Mouse (Mus musculus): ENCODE results near the gene Olfr1197.

Olfr1197 gene

DNA sequence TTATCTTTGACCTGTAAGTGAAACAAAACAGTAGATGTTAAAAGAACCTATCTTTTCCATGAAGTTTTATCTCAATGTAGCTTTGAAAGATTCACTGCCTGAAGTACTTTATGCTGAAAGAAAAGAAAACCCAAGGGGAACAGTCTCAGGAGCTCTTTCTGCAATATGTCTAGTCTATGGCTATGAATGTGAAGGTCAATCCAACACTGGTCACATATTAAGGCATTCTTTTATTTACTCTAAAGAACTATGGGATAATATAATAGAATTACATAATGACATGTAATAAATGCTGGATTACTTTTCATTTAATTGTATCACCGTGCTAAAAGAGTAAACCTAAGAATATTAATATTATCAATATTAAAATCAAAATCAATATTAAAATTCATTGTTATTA is at the start of gene Olfr1197:
Olfr1197 (minus strand) TSS at position 101 of the 400 bp plus-strand sequence.
- DNase-seq (ENCODE audit: low spot score in 2 of 2): no peak

DNA sequence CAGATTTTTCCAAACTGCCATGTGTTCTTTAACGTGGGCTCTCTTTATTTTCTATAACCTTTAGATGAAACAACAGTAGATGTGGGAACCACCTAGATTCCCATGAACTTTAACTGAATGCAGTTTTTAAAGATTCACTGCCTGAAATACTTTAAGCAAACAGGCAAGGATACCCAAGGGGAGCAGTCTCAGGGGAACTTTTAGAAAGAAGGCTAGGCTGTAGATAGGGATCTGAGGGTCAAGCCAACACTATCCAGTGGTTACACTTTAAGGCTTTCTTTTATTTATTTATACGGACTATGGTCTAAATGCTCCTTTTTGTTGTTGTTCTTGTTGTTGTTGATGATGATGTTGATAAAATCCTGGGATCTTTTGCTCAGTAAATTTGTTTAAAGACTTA is 38.2 kb upstream of the Olfr1197 start, which contains the start of gene Olfr1200:
Olfr1200 (minus strand) TSS at position 101 of the 400 bp plus-strand sequence.
- DNase-seq (ENCODE audit: low spot score in 2 of 2): no peak

DNA sequence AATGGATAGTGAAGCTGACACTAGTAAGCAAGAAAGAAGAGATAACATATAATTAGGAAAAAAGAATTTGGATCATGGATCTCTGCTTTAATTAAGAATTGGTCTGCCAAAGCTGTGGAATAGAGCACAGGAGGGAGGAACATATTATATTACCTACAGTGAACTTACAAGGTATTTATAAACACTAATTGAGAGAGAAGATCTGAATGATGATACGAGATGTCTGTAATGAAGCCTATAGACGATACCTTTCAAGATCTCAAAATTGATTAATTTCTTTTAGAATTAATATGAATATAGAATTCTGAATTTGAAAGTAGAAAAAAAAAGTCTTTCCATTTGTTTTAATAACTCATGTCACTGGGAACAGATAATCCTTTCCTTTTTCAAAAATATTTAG is 28.2 kb upstream of the Olfr1197 start, which contains the start of gene Olfr1199:
Olfr1199 (minus strand) TSS at position 101 of the 400 bp plus-strand sequence.
- DNase-seq (ENCODE audit: low spot score in 2 of 2): no peak

GRCm38 (mm10) chr2:88751270-88751669 is 19.1 kb upstream of the Olfr1197 start, which contains the start of gene Olfr1198:
Gene Olfr1198, minus strand, starts transcription at chr2:88751370.
- no peak for DNase-seq (ENCODE audit: low spot score in 2 of 2)

DNA sequence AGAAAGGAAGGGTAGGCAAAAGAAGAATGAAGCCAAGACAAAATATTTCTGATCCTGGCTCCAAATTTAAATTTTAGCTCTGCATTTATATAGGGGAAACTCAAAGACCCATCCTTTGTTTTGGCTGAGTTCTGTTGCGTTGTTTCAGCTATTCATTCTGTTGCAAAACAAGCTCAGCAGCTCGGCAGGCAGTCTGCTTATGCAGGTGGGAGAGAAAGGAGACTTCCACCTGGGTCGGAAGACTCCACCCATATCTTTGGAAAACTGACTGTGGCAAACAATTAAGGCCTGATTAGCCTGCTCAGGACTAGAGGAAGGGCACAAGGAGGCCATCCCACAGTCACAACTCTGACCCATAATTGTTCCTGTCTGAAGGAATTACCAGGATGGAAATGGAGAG is 11.2 kb upstream of the Olfr1197 start:
- DNase-seq (ENCODE audit: low spot score in 2 of 2): no peak

DNA sequence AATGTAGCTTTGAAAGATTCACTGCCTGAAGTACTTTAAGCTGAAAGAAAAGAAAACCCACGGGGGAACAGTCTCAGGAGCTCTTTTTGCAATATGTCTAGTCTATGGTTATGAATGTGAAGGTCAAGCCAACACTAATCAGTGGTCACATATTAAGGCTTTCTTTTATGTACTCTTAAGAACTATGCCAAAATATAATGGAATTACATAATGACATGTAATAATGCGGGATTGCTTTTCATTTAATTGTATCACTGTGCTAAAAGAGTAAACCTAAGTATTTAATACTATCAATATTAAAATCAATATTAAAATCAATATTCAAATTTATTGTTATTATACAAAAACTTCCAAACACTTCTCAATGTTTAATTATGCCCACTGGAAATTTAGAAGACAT is 27.7 kb downstream of the Olfr1197 start, which contains the start of gene Olfr1196:
Olfr1196 (minus strand) TSS at position 101 of the 400 bp plus-strand sequence.
- no peak for DNase-seq (ENCODE audit: low spot score in 2 of 2)

GRCm38 (mm10) chr2:88689087-88689486 is 43.1 kb downstream of the Olfr1197 start, which contains the start of gene Olfr1195:
Gene Olfr1195, minus strand, starts transcription at chr2:88689187.
- DNase-seq (ENCODE audit: low spot score in 2 of 2): no peak
